Mouse (Mus musculus): ENCODE measurements around the gene Cmah.
"Not testable (repeated sequence)": the region's sequence is repeated elsewhere in the genome, so short reads cannot be mapped to it uniquely, and the experiment has no call there.

Cmah gene

DNA sequence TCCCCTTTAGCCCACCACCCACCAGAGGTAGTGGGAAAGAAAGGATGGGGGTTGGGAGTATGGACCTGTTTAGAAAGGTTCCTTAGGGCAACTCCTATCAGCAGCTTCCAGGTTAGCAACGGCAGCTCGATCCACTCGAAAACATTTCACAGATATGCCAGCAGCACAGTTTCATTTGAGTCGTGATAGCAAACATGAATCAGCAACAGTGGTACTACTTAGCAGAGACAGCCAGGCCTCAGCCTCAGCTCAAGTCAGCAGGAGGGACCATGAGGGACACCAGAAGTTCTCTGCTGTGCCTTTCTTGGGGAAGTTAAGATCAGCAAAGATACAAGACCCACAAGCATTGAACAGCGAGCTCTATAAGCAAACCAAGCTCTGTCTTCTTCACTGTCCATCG is 13.3 kb downstream of the Cmah start:
- no peak for DNase-seq (ENCODE audit: low spot score in 2 of 2)

DNA sequence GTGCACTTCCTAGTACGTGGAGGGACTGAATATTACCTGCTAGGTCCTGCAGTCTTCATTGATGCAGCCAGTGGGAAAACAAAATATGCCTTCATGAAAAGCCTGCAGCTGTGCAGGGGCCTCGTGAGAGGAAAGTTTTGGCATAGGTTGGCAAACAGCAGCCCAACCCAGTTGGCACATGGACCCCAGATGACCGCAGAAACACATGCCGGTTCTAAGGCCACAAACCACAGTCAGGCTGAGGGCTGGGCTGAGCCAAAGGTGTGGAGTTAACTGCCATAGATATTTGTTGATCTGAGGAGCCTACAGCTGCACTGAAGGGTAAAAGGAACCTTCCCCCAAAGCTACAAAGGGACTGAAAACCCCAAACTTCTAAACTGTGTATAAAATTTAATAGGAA is 14.9 kb downstream of the Cmah start:
- DNase-seq (ENCODE audit: low spot score in 2 of 2): no peak

DNA sequence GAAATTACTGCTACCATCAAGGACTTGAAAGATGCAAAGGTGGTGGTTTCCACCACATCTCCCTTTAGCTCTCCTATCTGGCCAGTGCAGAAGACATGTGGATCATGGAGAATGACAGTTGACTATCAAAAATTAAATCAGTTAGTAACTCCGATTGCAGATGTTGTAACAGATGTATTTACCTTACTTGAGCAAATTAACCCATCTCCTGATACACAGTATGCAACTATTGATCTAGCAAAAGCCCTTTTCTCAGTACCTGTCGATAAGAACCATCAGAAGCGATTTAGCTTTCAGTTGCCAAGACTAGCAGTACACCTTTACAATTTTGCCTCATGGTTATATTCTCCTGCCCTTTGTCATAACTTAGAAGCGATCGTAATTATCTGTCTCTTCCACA is 25.8 kb downstream of the Cmah start:
- no peak for DNase-seq (ENCODE audit: low spot score in 2 of 2)

DNA sequence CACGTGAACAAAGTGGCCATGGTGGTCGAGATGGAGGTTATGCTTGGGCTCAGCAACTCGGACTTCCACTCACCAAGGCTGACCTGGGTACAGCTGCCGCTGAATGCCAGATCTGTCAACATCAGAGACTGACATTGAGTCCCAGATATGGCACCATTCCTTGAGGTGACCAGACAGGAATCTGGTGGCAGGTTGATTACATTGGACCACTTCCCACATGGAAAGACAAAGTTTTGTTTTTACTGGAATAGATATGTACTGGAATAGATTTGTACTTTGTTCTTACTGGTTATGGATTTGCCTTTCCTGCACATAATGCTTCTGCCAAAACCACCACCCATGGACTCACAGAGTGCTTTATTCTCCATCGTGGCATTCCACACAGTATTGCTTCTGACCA is 27.5 kb downstream of the Cmah start:
- DNase-seq (ENCODE audit: low spot score in 2 of 2): no peak

DNA sequence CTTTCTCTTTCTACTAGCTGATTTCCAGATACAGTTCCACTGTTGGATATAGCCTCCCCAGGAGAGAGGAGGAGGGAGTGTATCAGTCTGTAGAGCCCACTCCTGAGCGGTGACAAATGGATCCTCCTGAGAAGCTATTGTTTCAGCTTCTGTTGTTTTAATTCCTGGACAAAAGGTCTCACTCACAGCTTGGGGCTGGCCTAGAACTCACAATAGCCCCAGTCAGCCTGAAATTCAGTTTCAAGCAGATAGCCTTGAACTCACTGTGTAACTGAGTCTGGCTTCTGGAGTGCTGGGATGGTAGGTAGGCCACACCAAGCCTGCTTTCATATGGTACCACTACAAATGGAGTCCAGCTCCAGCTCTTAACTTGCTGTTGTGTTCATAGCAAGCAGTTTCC is 32.0 kb downstream of the Cmah start:
- no peak for DNase-seq (ENCODE audit: low spot score in 2 of 2)

DNA sequence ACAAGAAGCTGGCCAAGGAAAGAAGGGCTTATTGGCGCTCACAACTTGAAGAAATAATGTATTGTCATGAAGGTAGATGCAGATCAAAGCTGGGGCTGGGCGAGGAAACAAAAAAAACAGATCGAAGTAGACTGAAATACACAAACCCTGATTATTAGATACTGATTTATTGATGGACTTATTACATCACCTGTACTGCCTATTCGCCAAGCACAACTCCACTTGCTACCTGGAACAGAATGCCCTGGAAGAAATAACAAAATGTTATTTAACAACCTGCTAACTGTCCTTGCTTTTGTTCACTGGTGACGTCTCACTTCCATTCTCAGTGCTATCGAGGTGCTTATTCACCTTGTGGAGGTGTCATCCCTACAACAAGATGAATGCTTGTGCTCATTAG is 38.0 kb downstream of the Cmah start:
- DNase-seq (ENCODE audit: low spot score in 2 of 2): no peak

DNA sequence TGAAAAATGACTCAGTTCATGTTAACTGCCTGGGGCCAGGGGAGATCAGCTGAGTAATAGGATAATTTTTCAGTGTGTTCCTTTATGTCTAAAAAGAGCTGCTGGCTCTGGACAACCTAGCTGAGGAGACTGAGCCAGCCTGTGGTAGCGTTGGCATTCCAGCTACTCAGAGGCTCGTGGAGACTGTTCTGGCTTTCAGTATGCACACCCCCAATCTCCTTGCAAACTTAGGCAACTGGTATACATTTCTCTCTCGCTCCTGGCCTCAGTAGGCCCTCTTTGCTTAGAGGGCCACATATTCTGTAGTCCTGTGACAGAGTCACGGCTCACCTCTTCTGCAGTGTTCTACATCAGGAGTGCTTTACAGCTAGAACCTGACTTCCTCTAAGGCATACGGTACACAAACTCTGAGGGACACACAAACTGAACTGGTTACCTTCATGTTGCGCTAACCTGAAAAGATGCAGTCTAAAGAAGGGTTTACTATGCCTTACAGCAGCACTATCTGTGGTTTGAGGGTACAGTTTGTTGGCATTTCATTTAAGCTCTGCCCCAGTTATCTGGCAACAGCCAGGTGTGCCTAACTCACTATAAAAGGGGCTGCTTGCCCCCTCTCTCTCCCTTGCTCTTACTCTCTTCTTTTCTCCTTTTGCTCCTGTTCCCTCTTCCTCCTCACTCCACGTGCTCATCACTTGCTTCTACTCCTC is 45.8 kb downstream of the Cmah start:
- no peak for DNase-seq (ENCODE audit: low spot score in 2 of 2)

DNA sequence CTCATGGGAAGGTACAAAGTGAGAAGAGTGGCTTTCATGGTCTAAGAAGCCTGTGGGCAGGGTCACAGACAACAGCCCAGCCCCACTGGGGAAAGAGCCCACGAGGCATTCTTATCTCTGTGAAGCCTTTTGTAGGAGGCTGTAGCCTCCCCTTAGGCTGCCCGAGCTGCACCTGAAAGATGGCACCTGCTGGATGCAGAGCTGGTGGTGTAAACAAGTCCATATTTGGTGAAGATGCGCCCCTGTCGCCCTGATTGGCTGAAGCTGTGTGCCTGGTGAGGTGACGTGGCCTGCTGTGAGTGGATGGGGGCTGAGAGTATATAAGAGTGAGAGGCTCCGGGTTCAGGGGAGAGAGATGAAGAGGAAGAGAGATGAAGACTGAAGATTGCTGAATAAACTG is 47.4 kb downstream of the Cmah start:
- not testable (repeated sequence) for DNase-seq (ENCODE audit: low spot score in 2 of 2)

DNA sequence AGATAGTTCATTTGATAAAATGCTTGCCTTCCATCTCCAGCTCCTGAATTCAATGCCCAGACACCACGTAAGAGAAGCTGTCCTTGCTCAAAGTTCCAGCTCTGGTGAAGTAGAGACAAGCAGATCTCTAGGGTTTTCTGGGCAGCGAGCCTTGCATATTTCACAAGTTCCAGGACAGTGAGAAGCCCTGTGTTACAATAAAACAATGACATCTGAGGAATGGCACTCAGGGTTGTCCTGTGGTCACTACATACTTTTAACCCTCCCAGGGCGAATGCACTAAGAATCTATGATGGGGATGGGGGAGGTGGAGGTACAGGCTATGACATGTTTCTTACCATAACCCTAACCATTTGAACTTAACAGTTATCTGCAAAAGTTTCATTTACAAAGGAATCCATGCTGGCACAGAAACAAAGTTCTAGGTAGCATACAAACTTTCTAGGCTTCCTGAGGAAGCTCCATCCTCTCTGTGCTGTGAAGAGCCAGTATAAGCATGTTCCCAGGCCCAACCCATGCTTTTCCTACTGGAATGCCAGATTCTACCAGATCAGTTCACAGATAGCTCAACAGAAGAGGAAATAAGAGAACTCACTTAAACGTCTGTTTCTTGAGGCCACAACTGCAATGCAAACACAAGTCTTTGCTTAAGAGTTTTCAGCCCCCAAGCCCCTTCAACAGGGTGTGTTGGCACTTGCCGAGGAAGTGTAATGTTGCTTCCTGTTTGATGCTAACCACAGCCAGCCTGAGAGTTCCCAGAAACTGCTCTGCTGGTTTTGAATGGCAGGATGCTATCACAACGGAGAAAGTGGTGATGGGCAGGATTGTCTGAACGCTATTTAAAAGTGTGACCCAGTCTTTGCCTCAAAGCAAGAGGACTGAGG is 48.4 kb downstream of the Cmah start:
- DNase-seq (ENCODE audit: low spot score in 2 of 2): no peak

DNA sequence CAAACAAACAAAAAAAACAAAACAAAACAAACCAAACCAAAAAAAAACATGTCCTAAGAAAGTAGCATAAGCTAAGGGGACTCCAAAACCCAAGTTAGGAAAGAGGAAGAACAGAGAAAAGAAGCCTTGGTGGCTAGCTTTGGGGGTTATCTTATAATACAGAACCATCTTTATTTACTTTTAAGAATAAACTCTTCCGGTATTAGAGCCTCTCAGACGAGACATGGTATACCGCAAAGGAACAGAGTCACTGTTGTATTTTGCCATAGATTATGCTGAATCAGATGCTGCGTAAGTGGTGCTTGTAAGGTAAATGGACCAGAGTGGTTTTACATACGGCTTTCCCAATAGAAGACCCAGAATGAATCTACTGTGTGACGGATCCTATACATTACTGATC is 53.5 kb downstream of the Cmah start:
- DNase-seq (ENCODE audit: low spot score in 2 of 2): no peak

DNA sequence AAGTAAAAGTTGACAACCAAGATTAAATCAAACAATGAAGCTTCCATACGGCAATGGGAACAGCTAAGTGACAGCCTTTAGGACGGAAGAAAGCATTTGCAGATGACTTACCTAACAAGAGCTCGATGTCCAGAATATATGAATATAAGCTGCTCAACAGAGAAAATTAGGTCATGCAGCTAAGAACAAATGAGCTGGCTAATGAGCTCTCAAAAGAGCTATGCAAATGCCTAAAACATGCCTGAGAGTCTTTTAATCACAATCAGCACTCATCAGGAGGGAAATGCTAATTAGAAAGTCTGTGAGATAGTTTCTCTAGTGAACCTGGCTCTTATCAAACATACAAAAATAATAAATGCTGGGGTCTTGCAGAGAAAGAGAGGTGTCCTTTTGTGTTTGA is 56.7 kb downstream of the Cmah start:
- DNase-seq (ENCODE audit: low spot score in 2 of 2): no peak

DNA sequence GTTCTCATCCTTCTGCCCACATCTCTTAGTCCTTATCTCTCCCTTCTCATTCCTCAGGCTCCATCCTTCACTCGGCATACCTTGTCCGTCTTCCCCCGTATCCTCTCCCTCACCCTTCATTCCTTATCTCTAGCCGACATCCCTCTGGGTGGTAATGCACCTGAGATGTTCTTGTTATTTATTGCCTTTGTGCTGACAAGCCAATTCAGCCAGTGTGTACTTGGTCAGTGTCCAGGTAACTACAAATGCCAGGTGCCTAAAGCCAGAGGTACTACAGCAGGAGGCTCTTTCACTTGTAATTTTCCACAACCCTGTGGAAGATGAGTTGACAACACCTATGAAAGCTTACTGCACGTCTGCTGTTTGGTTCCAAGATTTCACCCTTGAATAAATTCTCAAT is 64.7 kb downstream of the Cmah start:
- no peak for DNase-seq (ENCODE audit: low spot score in 2 of 2)

DNA sequence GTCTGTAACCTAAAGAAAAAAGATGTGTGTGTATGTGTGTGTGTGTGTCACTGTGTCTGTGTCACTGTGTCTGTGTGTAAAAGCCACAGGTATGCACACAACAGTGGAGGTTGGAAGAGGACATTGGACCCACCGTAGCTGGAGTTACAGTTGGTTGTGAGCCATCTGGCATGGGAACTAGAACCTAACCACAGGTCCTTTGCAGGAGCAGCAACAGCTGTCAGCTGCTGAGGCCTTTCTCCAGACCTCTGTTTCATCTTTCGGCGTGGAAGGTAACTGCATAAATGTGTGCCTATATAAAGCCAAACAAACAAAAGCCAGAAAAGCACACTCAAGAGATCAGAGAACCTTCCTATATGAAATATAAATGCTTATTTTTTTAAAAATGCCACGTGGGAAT is 65.5 kb downstream of the Cmah start:
- no peak for DNase-seq (ENCODE audit: low spot score in 2 of 2)

DNA sequence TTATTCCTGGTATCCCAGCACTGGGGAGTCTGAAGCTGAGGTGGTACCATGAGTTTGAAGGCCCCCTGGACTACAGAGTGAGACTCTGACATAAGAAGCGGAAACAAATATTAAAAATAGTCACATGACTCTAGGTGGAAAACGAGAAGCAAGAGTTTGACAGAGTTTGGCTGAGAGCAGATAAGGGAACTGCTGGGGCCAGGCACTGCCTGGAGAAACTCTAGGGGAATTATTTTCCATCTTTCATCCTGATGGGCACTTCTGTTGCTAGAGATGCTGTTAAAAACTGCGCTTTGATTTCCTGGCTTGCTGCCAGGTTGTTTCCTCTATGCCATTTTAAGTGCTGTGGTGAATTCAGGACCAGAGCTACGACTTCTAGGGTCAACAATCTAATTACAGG is 65.9 kb downstream of the Cmah start:
- no peak for DNase-seq (ENCODE audit: low spot score in 2 of 2)

DNA sequence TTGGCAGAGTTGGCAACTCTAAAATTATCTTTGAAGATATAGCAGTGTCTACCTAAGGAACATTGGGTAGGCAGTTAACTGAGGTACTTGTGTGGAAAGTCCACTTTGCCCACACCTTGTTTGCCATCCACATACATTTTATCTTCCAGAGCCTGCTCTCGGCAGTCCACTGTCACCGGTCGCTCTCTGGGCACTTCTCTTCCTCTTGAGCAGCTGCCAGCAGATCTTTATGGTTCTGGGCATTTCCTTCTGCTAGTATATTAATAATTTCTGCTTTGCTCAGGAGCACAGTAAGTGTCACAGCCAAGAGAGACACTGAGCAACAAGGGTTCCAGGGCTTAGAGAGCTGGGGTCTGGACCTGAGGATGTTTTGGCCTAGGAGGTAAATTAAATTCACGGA is 68.6 kb downstream of the Cmah start:
- DNase-seq (ENCODE audit: low spot score in 2 of 2): no peak

DNA sequence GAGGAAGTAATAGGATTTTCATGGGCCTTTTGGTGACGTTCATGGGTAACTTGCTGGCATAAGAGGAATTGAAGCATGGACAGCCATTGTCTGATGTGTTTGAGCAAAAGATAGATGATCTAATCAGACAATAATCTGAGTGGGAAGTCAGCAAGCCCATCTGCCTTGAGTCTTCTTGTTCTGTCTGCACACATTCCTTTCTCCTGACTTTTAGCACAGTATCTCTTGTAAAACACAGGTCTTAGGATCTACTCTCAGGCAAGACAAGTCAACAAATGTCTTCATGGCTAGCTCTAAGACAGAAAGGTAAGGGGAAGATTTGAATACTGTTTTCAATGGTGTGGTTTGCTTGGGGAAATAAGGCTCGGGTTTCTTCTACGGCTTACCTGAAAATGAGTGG is 70.0 kb downstream of the Cmah start:
- DNase-seq (ENCODE audit: low spot score in 2 of 2): no peak

DNA sequence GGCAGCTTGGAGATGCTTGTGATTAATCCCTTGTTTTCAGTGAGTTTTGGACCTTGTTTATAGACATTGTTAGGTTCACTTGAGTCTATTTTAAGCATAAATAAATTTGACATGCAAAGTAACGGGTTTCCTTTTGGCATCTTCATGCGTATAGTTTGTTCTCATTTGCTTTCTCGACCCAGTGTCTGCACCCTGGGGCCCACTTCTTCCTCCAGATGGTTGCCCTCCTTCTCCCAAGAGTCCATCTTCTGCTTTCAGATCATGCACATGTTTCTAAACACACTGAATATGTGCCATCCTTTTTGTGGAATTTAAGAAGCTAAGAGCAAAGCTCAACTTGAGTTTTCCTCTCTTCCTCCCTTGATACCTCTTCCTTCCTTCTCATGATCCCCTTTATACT is 71.3 kb downstream of the Cmah start:
- no peak for DNase-seq (ENCODE audit: low spot score in 2 of 2)

DNA sequence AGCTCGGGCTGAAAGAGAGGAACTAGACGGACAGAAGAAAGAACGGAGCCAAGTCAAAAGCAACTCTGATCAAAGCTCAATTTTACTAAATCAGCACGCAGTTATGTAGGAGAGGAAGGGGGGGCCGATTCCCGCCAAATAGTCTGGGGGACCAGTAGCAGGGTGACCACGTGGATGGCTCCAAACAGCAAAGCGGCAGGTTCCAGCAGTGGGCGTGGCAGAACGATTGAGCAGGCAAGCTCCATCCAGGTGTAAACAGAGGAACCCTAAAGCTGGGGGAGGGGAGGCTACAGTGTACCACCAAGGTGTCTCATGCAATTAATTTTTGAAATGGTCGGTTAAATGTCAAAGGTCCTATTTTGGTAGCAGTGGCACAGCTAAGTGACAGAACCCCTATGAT is 74.6 kb downstream of the Cmah start:
- DNase-seq (ENCODE audit: low spot score in 2 of 2): not testable (repeated sequence)

DNA sequence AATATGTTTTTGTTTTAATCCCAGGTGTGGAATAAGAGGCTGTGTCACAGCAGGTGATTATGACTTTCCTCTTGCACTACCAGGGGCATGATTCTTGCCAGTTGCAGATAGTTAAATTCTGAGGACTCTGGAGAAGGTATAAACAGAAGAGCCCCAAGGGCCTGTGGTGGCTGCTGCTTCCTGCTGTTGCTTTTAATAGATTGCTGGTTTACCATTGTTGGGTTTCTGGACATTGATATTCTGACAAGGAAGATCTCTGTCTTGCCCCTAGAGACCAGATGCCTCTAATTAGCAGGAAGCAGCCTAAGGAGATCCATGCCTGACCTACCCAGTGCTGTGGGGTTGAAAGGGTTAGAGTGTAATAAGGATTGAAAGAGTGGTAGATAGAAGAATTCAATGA is 75.8 kb downstream of the Cmah start:
- DNase-seq (ENCODE audit: low spot score in 2 of 2): no peak

DNA sequence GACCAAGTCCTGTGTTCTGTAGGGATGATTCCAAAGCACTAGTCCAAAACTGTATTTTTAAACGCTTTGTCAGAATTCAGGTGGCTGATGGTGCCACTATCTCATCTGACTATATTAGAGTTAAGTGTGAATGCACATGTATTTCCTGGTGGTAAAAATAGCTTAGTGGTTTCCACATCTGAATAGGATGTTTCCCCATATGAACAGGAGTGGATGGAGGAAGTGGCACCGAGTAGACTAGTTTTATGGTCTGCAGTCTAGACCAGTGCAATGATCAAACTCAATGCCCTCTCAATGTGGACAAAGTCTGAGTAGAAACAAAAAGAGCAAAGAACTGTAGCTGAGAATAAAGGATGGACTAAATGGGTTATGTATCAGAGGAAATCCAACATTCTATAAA is 79.6 kb downstream of the Cmah start:
- DNase-seq (ENCODE audit: low spot score in 2 of 2): no peak

DNA sequence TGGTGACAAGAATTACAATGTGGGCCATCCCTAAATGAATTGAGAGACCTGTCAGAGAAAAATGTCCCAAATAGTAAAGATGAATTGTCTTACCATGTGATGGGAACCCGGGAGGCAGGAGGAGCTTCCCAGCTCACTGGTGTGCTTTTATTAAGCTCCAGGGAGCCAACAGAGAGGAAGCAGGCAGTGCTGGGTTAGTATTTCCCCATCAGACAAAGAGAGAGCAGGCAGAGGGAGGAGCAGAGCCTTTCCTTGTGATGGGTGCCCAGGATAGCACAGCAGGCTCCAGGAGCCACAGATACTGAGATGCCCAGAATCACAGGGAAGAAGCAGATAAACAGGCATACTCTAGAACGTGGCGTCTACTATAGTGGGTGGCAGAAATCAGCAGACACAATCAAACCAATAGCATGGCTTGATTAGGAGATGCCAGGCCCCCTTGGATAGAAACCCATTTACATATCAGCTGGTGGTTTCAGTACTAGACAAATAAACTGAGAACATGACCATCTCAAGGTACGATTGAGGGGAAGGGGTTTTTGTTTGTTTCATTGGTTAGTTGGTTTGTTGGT is 87.5 kb downstream of the Cmah start:
- no peak for DNase-seq (ENCODE audit: low spot score in 2 of 2)

DNA sequence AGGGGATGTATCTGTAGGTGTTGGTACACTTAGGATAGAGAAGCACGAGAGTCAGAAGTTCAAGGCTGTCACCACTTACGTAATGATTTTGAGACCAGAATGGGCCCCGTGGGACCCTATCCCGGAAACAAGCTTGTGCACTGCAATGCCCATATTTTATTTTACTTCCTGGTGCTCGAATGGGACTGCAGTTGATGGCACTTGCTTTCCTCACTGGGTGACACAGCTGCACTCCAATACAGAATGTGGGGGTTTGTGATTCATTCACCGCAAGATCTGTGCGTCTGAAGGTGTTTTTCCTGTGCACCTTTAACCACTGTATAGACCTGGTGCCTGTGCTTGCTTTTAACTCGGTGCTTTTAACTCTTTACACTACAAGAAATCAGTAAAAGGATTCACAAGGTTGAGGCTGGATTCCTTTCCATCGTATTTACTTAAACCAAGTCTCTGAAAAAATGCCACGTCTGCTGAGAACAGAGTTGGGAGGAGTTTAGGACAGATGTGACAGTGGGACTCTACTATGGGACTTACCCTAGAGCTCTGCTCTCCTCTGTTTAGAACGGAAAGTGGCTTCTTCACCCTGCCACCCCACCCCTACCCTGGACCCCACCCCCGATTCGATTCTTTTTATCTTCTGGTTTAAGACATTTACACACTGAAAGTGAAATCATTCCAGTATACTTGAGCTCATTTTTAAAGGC is 88.5 kb downstream of the Cmah start:
- no peak for DNase-seq (ENCODE audit: low spot score in 2 of 2)

DNA sequence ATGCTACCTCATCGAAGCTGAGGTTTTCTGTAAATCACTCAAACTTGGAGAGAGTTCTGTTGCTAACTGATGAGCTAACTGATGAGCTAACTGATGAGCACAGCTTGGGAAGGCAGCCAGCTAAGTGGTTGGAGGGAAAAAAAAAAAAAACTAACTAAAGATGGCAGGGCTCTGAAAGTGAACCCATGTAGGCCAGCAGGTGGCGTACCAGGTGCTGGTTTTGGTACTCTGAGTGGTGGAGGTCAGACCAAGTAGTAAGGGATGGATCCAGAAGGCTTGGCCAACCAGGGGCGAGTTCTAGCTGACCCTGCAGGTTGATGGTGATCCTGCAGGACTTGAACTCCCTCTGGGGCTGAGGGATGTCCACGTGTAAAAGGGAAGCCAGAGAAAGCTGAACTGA is 89.2 kb downstream of the Cmah start:
- no peak for DNase-seq (ENCODE audit: low spot score in 2 of 2)
